Mouse (Mus musculus) lung, embryonic 16.5 days (tissue): ENCODE data around the gene Rrh. TPM values are rescaled to one million over a fixed set of nuclear protein-coding genes. Genes with fewer than 3 reads are reported as not detected.

Experiments used
- ATAC-seq: fragments of 200-750 bp; cut with Nextera tagmentation; 2 replicates; pipeline ENCODE4 v1.8.0; 2017; ENCODE audit warnings: low read depth, mild to moderate bottlenecking, moderate library complexity
- H3K27ac ChIP-seq: fragments of 300-500 bp; sonication (generic); 2 replicates; pipeline ENCODE4 v1.5.1; 2014; ENCODE audit warnings: mild to moderate bottlenecking, control low read depth, low read length
- H3K27me3 ChIP-seq: fragments of 300-500 bp; sonication (generic); 2 replicates; pipeline ENCODE4 v1.6.1; 2014; ENCODE audit warnings: low read depth, low read length, mixed read lengths; ENCODE audit not compliant: control insufficient read depth, insufficient read depth
- H3K36me3 ChIP-seq: fragments of 300-500 bp; sonication (generic); 2 replicates; pipeline ENCODE4 v1.6.1; 2014; ENCODE audit warnings: low read length; ENCODE audit not compliant: control insufficient read depth, insufficient read depth
- H3K4me1 ChIP-seq: fragments of 300-500 bp; sonication (generic); replicated peaks from 2 replicates; pipeline ENCODE4 v1.6.1; 2014; ENCODE audit warnings: low read length, mixed read lengths; ENCODE audit not compliant: control insufficient read depth, insufficient read depth
- H3K4me2 ChIP-seq: fragments of 300-500 bp; sonication (generic); 2 replicates; pipeline ENCODE4 v1.6.1; 2014; ENCODE audit warnings: low read depth, low read length, control low read depth
- H3K4me3 ChIP-seq: fragments of 300-500 bp; sonication (generic); 2 replicates; pipeline ENCODE4 v1.5.1; 2014; ENCODE audit warnings: mild to moderate bottlenecking, low read length, control low read depth
- H3K9ac ChIP-seq: fragments of 300-500 bp; sonication (generic); 2 replicates; pipeline ENCODE4 v1.6.1; 2014; ENCODE audit warnings: low read length, control low read depth
- H3K9me3 ChIP-seq: fragments of 300-500 bp; sonication (generic); 2 replicates; pipeline ENCODE4 v1.6.1; 2016; ENCODE audit warnings: low read length; ENCODE audit not compliant: control insufficient read depth
- whole genome bisulfite sequencing: fragments of 180-500 bp; shearing (Covaris S2); extraction: QIAGEN DNeasy Blood & Tissue Kit; methylation state at CpG from one replicate; pipeline ENCODE4 v1.1.7; 2014; 5-methylcytosine and 5-hydroxymethylcytosine counted together
- polyA plus RNA-seq: library from polyadenylated mRNA; unstranded; fragments of >200 nt; fragmentation: Nextera tagmentation; extraction: Ambion mirVana; gene quantifications from 2 replicates; pipeline ENCODE4 v1.2.1, GENCODE M21; 2015

Rrh gene
- polyA plus RNA-seq, 1 experiment from 2014 or later, result not detected

GRCm38 (mm10) chr3:129799011-129799410 is 23.4 kb downstream of the Rrh start:
- no peak overlapping the region for H3K27ac ChIP-seq
- no peaks in the 10 kb centered on the region for H3K27me3 ChIP-seq
- H3K9me3 ChIP-seq, result no peaks in the 10 kb centered on the region
- ATAC-seq, result no peak
- H3K4me2 ChIP-seq, result no peak overlapping the region
- WGBS, result 65% methylated on average over 2 of the region's 2 CpGs
- no peak overlapping the region for H3K4me3 ChIP-seq
- H3K9ac ChIP-seq, result no peak overlapping the region
- no peaks in the 10 kb centered on the region for H3K4me1 ChIP-seq
- H3K36me3 ChIP-seq, result no peaks in the 10 kb centered on the region

DNA sequence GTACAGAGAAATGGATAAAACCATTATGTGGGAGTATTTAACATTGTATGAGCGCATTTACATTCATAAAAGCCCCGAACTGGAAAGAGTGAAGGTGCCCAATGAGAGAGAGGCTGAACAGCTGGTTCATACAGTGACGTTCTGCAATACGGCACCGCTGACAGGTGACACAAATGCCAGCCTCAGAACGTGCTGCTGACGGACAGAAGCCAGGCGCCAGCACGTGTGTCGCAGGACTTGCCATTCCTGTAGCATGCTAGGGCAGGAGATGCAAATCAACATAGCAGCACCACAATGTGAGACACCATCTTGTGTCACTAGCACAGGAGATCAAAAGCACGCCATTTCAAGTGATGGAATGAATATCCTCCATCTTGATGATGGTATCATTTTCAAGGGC is 23.8 kb downstream of the Rrh start:
- ATAC-seq, result no peak

GRCm38 (mm10) chr3:129797341-129797740 is 25.0 kb downstream of the Rrh start:
- Histone ChIP-seq H3K4me3 (no peak overlapping the region), H3K4me1 (no peaks in the 10 kb centered on the region), H3K9ac (no peak overlapping the region), H3K9me3 (no peaks in the 10 kb centered on the region), H3K4me2 (no peak overlapping the region), H3K27ac (no peak overlapping the region), H3K27me3 (no peaks in the 10 kb centered on the region), H3K36me3 (no peaks in the 10 kb centered on the region)
- WGBS, result 66% methylated on average over 5 of the region's 5 CpGs
- no peak for ATAC-seq

More for the DNA sequence above, 23.8 kb downstream of the Rrh start:
- Histone ChIP-seq H3K4me3 (no peak overlapping the region), H3K4me2 (no peak overlapping the region), H3K27me3 (no peaks in the 10 kb centered on the region), H3K9ac (no peak overlapping the region), H3K9me3 (no peaks in the 10 kb centered on the region), H3K27ac (no peak overlapping the region), H3K36me3 (no peaks in the 10 kb centered on the region), H3K4me1 (no peaks in the 10 kb centered on the region)
- WGBS, result 69% methylated on average over 11 of the region's 11 CpGs

DNA sequence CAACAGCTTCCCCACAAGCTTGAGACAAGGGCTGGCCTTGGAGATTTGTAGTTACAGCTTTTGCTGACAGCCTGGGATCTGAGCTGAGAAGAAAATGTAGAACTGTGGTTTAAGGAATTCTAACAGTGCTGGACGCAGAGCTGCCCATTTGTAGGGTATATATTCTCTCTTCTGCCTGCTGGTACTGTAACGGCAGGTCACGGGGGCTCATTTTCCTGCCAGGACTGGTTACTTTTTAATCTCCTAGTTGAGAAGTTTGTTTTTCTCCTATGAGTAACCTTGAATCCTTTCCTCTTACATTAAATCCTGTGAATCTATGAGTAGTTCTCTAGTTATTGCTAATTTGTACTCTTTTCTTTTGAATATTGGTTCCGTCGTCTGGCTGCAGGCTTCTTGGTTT is 28.6 kb downstream of the Rrh start:
- no peaks in the 10 kb centered on the region for H3K36me3 ChIP-seq
- H3K9me3 ChIP-seq, result no peaks in the 10 kb centered on the region
- no peaks in the 10 kb centered on the region for H3K4me1 ChIP-seq
- no peak for ATAC-seq
- no peak overlapping the region for H3K4me3 ChIP-seq
- 81% methylated on average over 5 of the region's 5 CpGs for WGBS
- H3K9ac ChIP-seq, result no peak overlapping the region
- no peaks in the 10 kb centered on the region for H3K27me3 ChIP-seq
- H3K4me2 ChIP-seq, result no peak overlapping the region
- no peak overlapping the region for H3K27ac ChIP-seq

GRCm38 (mm10) chr3:129782746-129783145 is 39.6 kb downstream of the Rrh start:
- Histone ChIP-seq H3K4me1 (no peaks in the 10 kb centered on the region), H3K9ac (no peak overlapping the region), H3K27ac (no peak overlapping the region), H3K4me3 (no peak overlapping the region), H3K27me3 (no peaks in the 10 kb centered on the region), H3K36me3 (no peaks in the 10 kb centered on the region), H3K4me2 (no peak overlapping the region), H3K9me3 (no peaks in the 10 kb centered on the region)
- no peak for ATAC-seq
- WGBS, result 84% methylated on average over 3 of the region's 3 CpGs

DNA sequence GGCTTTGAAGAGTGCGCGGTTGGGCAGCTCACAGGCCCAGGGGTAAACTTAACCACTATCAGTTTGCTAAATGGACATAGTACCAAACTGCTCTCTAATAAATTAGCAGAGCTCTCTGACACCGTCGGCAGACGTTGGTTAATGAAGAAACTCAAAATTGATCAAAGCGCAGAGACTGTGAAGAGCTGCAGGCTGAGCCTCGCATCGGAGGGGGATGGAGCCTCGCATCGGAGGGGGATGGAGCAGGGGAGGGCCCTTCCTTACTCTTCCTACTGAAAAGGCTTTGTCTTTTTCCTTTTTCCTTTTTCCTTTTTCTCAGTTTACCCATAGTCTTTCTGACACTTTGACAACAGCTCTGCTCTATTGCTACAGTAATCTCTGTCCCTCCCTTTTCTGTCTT is 41.0 kb downstream of the Rrh start:
- H3K27me3 ChIP-seq, result no peaks in the 10 kb centered on the region
- no peaks in the 10 kb centered on the region for H3K9me3 ChIP-seq
- H3K9ac ChIP-seq, result no peak overlapping the region
- no peaks in the 10 kb centered on the region for H3K4me1 ChIP-seq
- H3K4me2 ChIP-seq, result no peak overlapping the region
- ATAC-seq, result no peak
- H3K27ac ChIP-seq, result no peak overlapping the region
- no peaks in the 10 kb centered on the region for H3K36me3 ChIP-seq
- WGBS, result 50% methylated on average over 10 of the region's 10 CpGs
- H3K4me3 ChIP-seq, result no peak overlapping the region

DNA sequence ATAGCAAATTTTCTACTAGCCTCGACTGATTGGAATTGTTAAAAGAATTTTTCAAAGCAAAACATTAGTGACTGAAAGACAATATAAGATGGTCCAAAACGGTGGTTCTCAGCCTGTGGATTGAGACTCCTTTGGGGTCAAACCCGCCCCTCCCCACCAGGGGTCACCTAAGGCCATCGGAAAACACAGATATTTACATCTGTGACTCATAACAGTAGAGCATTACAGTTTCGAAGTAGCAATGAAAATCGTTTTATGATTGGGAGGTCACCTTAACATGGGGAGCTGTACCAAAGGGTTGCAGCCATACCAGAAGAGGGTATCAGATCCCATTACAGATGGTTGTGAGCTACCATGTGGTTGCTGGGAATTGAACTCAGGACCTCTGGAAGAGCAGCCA is 51.2 kb downstream of the Rrh start:
- Histone ChIP-seq H3K27me3 (no peaks in the 10 kb centered on the region), H3K9me3 (no peaks in the 10 kb centered on the region), H3K9ac (no peak overlapping the region), H3K4me1 (no peaks in the 10 kb centered on the region), H3K4me2 (no peak overlapping the region), H3K27ac (no peak overlapping the region), H3K36me3 (no peaks in the 10 kb centered on the region), H3K4me3 (no peak overlapping the region)
- 73% methylated on average over 6 of the region's 6 CpGs for WGBS
- no peak for ATAC-seq

GRCm38 (mm10) chr3:129766971-129767794 is 55.2 kb downstream of the Rrh start:
- WGBS, result 77% methylated on average over 10 of the region's 10 CpGs

GRCm38 (mm10) chr3:129766106-129766505 is 56.3 kb downstream of the Rrh start:
- H3K9ac ChIP-seq, result no peak overlapping the region
- no peak for ATAC-seq
- no peak overlapping the region for H3K4me2 ChIP-seq
- no peaks in the 10 kb centered on the region for H3K36me3 ChIP-seq
- H3K27ac ChIP-seq, result no peak overlapping the region
- WGBS, result 82% methylated on average over 4 of the region's 4 CpGs
- H3K4me1 ChIP-seq, result no peaks in the 10 kb centered on the region
- H3K9me3 ChIP-seq, result no peaks in the 10 kb centered on the region
- H3K27me3 ChIP-seq, result no peaks in the 10 kb centered on the region
- no peak overlapping the region for H3K4me3 ChIP-seq

More at GRCm38 (mm10) chr3:129766971-129767794, 55.2 kb downstream of the Rrh start:
- no peak for ATAC-seq
- Histone ChIP-seq H3K36me3 (no peaks in the 10 kb centered on the region), H3K4me3 (no peak overlapping the region), H3K4me1 (no peaks in the 10 kb centered on the region), H3K9ac (no peak overlapping the region), H3K27me3 (no peaks in the 10 kb centered on the region), H3K27ac (no peak overlapping the region), H3K9me3 (no peaks in the 10 kb centered on the region), H3K4me2 (no peak overlapping the region)
